Mouse (Mus musculus): ENCODE measurements around the gene Adgrd1.

GRCm38 (mm10) chr5:129233301-129233700 lies 136.8 kb downstream of the Adgrd1 start:
- TF ChIP-seq CTCF (IDR thresholded peaks at IDR 0.05; ENCODE audit: low read depth) (no peak), EP300 (IDR thresholded peaks at IDR 0.05; ENCODE audit: low read depth) (no peak)
